Mouse (Mus musculus): ENCODE data around the gene Jph2.

- no peak for TF ChIP-seq RAD21 (IDR thresholded peaks at IDR 0.05; ENCODE audit: low read depth, low read length)
- TF ChIP-seq POLR2A (IDR thresholded peaks at IDR 0.05; ENCODE audit: control insufficient read depth in 1 of 2, insufficient read depth in 1 of 2, low read depth in 1 of 2, low read length in 2 of 2, poor library complexity in 1 of 2): no peak
Measured at GRCm38 (mm10) chr2:163370175-163370574, 27.6 kb downstream of the Jph2 start.
